Mouse (Mus musculus) stomach, embryonic 15.5 days (tissue): ENCODE data around the gene Gm5926. TPM values are rescaled to one million over a fixed set of nuclear protein-coding genes. Genes with fewer than 3 reads are reported as not detected.
"Not testable (repeated sequence)": the region's sequence is repeated elsewhere in the genome, so short reads cannot be mapped to it uniquely, and the experiment has no call there.

Experiments used
- ATAC-seq: fragments of 200-750 bp; cut with Nextera tagmentation; 2 replicates; pipeline ENCODE4 v1.8.0; 2017; ENCODE audit warnings: low read depth, moderate number of reproducible peaks, moderate TSS enrichment; ENCODE audit not compliant: insufficient read depth, low FRiP score
- H3K27ac ChIP-seq: fragments of 300-500 bp; sonication (generic); 2 replicates; pipeline ENCODE4 v1.5.1; 2015; ENCODE audit warnings: mild to moderate bottlenecking, inconsistent platforms
- H3K27me3 ChIP-seq: fragments of 300-500 bp; sonication (generic); replicated peaks from 2 replicates; pipeline ENCODE4 v1.6.1; 2015; ENCODE audit warnings: inconsistent platforms
- H3K36me3 ChIP-seq: fragments of 300-500 bp; sonication (generic); 2 replicates; pipeline ENCODE4 v1.6.1; 2015; ENCODE audit warnings: inconsistent platforms
- H3K4me1 ChIP-seq: fragments of 300-500 bp; sonication (generic); 2 replicates; pipeline ENCODE4 v1.6.1; 2015; ENCODE audit warnings: inconsistent platforms
- H3K4me2 ChIP-seq: fragments of 300-500 bp; sonication (generic); 2 replicates; pipeline ENCODE4 v1.6.1; 2015; ENCODE audit warnings: mild to moderate bottlenecking, inconsistent platforms
- H3K4me3 ChIP-seq: fragments of 300-500 bp; sonication (generic); replicated peaks from 2 replicates; pipeline ENCODE4 v1.5.1; 2015; ENCODE audit warnings: inconsistent platforms
- H3K9ac ChIP-seq: fragments of 300-500 bp; sonication (generic); 2 replicates; pipeline ENCODE4 v1.6.1; 2015; ENCODE audit warnings: inconsistent platforms
- H3K9me3 ChIP-seq: fragments of 300-500 bp; sonication (generic); 2 replicates; pipeline ENCODE4 v1.6.1; 2016; ENCODE audit warnings: inconsistent platforms
- WGBS: fragments of 180-500 bp; shearing (Covaris S2); methylation state at CpG from one replicate; pipeline ENCODE4 v1.1.7; 2015; 5-methylcytosine and 5-hydroxymethylcytosine counted together
- polyA plus RNA-seq: library from polyadenylated mRNA; unstranded; fragments of >200 nt; fragmentation: Nextera tagmentation; extraction: Ambion mirVana; gene quantifications from 2 replicates; pipeline ENCODE4 v1.2.1, GENCODE M21; 2015

Gm5926 gene
- not detected in 2 replicates for polyA plus RNA-seq

GRCm38 (mm10) chrX:32650416-32650815 lies at the start of gene Gm5926:
Gm5926 (plus strand) TSS chrX:32650716.
- WGBS: no CpG with 5 or more reads among the region's 1 CpGs
- H3K4me3 ChIP-seq, H3K36me3 ChIP-seq, H3K27me3 ChIP-seq, H3K9me3 ChIP-seq, H3K4me1 ChIP-seq, H3K27ac ChIP-seq, ATAC-seq, H3K4me2 ChIP-seq, H3K9ac ChIP-seq: not testable (repeated sequence)

DNA sequence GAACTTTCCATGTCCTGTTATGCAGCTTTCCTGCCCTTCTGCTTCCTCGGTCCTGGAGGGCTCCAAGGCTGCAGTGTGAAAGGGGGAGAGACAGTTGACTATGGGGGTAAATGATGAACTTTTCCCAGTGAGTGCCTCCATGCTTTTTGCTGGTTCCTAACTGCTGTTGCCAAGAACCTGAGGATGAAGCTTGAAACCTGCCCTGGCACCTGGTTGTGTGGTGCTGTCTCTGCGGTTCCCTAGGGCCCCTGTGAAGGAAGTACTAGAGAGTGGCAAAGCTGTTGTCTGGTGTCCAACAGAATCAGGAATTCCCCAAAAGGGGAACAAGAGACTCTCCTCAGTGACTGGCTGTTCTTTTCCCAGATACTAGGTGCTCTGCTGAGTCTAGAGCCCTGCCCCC lies 49.5 kb upstream of the Gm5926 start:
- 82% methylated on average over 1 of the region's 2 CpGs for WGBS

DNA sequence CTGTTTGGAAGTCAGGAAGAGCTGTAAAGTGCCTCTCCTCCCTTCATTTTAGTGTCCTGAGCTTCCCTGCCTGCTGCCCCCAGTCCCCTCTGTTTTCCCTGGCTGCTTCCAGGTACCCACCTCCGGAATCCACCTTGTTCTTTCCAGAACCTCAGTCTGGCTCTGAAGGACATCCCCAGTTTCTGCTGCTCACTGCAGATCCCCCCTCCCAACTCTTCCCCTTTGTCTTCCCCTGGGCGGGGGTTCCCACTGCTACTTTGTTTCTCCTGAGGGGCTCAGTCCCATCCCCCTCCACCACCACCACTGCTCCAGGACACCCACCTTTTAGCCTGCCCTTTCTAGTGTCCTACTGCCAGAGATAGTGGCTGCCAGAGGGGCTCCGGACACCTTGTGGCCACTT lies 49.1 kb upstream of the Gm5926 start:
- WGBS: 70% methylated on average over 3 of the region's 3 CpGs
- ATAC-seq, H3K27me3 ChIP-seq, H3K4me3 ChIP-seq, H3K27ac ChIP-seq, H3K36me3 ChIP-seq, H3K9ac ChIP-seq, H3K4me1 ChIP-seq, H3K9me3 ChIP-seq, H3K4me2 ChIP-seq: not testable (repeated sequence)

More for the DNA sequence above, 49.5 kb upstream of the Gm5926 start:
- H3K27ac ChIP-seq, H3K36me3 ChIP-seq, H3K9ac ChIP-seq, ATAC-seq, H3K4me1 ChIP-seq, H3K27me3 ChIP-seq, H3K9me3 ChIP-seq, H3K4me2 ChIP-seq, H3K4me3 ChIP-seq: not testable (repeated sequence)

Other genes starting within 250 kb of the Gm5926 start
- gene Btbd35f1, start 90.7 kb upstream of the Gm5926 start, polyA plus RNA-seq: not detected in 2 replicates
- gene Btbd35f21, start 75.4 kb downstream of the Gm5926 start, polyA plus RNA-seq: not detected in 2 replicates
- gene Btbd35f30, start 243.9 kb downstream of the Gm5926 start, polyA plus RNA-seq: not detected in 2 replicates